Mouse (Mus musculus) stomach, postnatal 0 days (tissue): ENCODE data around the gene Slc41a2. TPM values are rescaled to one million over a fixed set of nuclear protein-coding genes. Genes with fewer than 3 reads are reported as not detected.

ENCODE experiments used
- ATAC-seq: fragments of 200-750 bp; cut with Nextera tagmentation; 2 replicates; pipeline ENCODE4 v1.8.0; 2017; ENCODE audit not compliant: low FRiP score, low TSS enrichment
- DNase-seq: peaks from one replicate; pipeline ENCODE4 v3.0.0-alpha.2; 2016; ENCODE audit warnings: low spot score
- H3K27ac ChIP-seq: fragments of 300-500 bp; sonication (generic); replicated peaks from 2 replicates; pipeline ENCODE4 v1.5.1; 2014; ENCODE audit warnings: mild to moderate bottlenecking, control low read depth
- H3K27me3 ChIP-seq: fragments of 300-500 bp; sonication (generic); 2 replicates; pipeline ENCODE4 v1.6.1; 2014; ENCODE audit warnings: low read length; ENCODE audit not compliant: control insufficient read depth, insufficient read depth
- H3K36me3 ChIP-seq: fragments of 300-500 bp; sonication (generic); 2 replicates; pipeline ENCODE4 v1.6.1; 2014; ENCODE audit warnings: low read length, mixed read lengths; ENCODE audit not compliant: control insufficient read depth, insufficient read depth
- H3K4me1 ChIP-seq: fragments of 300-500 bp; sonication (generic); replicated peaks from 2 replicates; pipeline ENCODE4 v1.6.1; 2014; ENCODE audit warnings: antibody characterized with exemption; ENCODE audit not compliant: control insufficient read depth, insufficient read depth
- H3K4me2 ChIP-seq: fragments of 300-500 bp; sonication (generic); replicated peaks from 2 replicates; pipeline ENCODE4 v1.6.1; 2014; ENCODE audit warnings: low read depth, mild to moderate bottlenecking, control low read depth, moderate library complexity
- H3K4me3 ChIP-seq: fragments of 300-500 bp; sonication (generic); 2 replicates; pipeline ENCODE4 v1.5.1; 2014; ENCODE audit warnings: low read depth, low read length, control low read depth
- H3K9ac ChIP-seq: fragments of 300-500 bp; sonication (generic); 2 replicates; pipeline ENCODE4 v1.6.1; 2014; ENCODE audit warnings: mild to moderate bottlenecking, low read length, control low read depth, mixed read lengths
- H3K9me3 ChIP-seq: fragments of 300-500 bp; sonication (generic); 2 replicates; pipeline ENCODE4 v1.6.1; 2016; ENCODE audit warnings: low read length; ENCODE audit not compliant: control insufficient read depth
- CTCF ChIP-seq: IDR thresholded peaks from 2 replicates; pipeline ENCODE4 v1.5.1; 2016; ENCODE audit warnings: antibody characterized with exemption, low read depth, mild to moderate bottlenecking, moderate library complexity
- EP300 ChIP-seq: optimal IDR thresholded peaks from 2 replicates; pipeline ENCODE3; 2016; ENCODE audit warnings: antibody characterized with exemption
- WGBS: fragments of 180-500 bp; shearing (Covaris S2); extraction: QIAGEN DNeasy Blood & Tissue Kit; methylation state at CpG from one replicate; pipeline ENCODE4 v1.1.7; 2014; 5-methylcytosine and 5-hydroxymethylcytosine counted together
- polyA plus RNA-seq: library from polyadenylated mRNA; unstranded; fragments of >200 nt; fragmentation: Nextera tagmentation; extraction: Ambion mirVana; gene quantifications from 2 replicates; pipeline ENCODE4 v1.2.1, GENCODE M21; 2015

Slc41a2 gene
- polyA plus RNA-seq, 1 experiment from 2014 or later: 0.92 TPM

DNA sequence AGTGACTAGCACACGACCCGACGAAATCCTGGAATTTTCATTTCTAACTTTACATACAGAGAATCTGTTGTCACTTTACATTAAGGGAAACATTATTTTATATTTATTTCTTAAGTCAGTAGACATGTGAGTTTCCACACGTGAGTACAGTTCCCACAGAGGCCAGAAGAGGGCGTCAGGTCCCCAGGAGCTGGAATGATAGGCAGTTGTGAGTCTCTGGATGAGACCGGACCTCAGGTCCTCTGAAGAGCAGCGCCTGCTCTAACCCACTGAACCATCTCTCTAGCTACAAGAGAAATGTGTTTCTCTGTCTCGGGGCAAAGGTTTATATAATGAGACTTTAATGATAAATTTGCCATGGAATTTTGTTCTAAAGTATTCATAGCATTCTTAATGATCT, 86.3 kb downstream of the Slc41a2 start:
- Histone ChIP-seq H3K27ac (no peak overlapping the region), H3K9me3 (no peaks in the 10 kb centered on the region), H3K36me3 (no peaks in the 10 kb centered on the region), H3K4me2 (no peak overlapping the region), H3K4me1 (no peaks in the 10 kb centered on the region), H3K4me3 (no peak overlapping the region), H3K9ac (no peak overlapping the region), H3K27me3 (no peaks in the 10 kb centered on the region)
- WGBS: 57% methylated on average over 8 of the region's 8 CpGs
- ATAC-seq: no peak
- DNase-seq: no peak
- TF ChIP-seq EP300 (no peak), CTCF (peak; percentile 62)

DNA sequence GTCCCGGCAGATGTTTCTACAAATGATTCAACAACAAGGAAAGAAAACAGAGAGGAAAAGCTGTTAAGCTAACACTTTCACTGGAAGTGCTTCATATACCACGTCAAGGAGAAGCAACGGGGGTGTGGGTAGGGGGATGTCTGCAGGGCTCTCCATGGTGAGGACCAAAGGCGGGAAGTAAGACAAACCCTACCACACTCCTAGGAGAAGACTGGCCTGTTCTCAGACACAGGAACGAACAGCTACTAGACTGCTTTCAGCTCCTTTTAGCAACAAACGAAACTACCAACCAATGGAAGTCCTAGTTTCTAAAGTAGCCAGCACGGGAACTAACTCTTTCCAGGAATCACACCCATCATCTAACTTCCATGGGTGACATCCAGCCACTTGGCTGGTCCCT, 89.6 kb downstream of the Slc41a2 start:
- Histone ChIP-seq H3K36me3 (no peaks in the 10 kb centered on the region), H3K27me3 (no peaks in the 10 kb centered on the region), H3K4me2 (no peak overlapping the region), H3K9me3 (no peaks in the 10 kb centered on the region), H3K4me1 (no peaks in the 10 kb centered on the region), H3K27ac (no peak overlapping the region), H3K9ac (no peak overlapping the region), H3K4me3 (no peak overlapping the region)
- TF ChIP-seq CTCF: no peak
- no peak for TF ChIP-seq EP300
- DNase-seq (no peak), ATAC-seq (no peak)
- WGBS: 53% methylated on average over 7 of the region's 7 CpGs

DNA sequence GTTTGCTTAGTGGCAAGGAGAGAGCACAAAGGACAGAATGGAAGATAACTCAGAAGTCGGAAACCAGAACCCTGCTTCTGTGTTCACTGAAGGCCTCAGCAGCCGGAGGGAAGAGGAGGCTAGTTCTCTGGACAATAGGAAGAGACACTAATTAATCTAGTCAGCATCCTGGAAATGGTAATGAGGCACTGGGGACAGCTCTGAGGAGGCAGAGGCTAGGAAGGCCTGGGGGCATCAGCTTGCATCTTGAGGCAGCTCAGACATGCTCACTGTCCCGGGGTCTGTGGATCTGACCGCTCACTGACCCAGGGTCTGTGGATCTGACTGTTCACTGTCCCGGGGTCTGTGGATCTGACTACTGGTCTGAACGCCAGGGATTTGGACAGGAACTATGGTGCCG, 92.0 kb downstream of the Slc41a2 start:
- ATAC-seq (no peak), DNase-seq (no peak)
- Histone ChIP-seq H3K4me1 (no peaks in the 10 kb centered on the region), H3K27ac (no peak overlapping the region), H3K27me3 (no peaks in the 10 kb centered on the region), H3K4me2 (no peak overlapping the region), H3K36me3 (no peaks in the 10 kb centered on the region), H3K9me3 (no peaks in the 10 kb centered on the region), H3K9ac (no peak overlapping the region), H3K4me3 (no peak overlapping the region)
- 81% methylated on average over 7 of the region's 7 CpGs for WGBS
- TF ChIP-seq CTCF (no peak), EP300 (no peak)

DNA sequence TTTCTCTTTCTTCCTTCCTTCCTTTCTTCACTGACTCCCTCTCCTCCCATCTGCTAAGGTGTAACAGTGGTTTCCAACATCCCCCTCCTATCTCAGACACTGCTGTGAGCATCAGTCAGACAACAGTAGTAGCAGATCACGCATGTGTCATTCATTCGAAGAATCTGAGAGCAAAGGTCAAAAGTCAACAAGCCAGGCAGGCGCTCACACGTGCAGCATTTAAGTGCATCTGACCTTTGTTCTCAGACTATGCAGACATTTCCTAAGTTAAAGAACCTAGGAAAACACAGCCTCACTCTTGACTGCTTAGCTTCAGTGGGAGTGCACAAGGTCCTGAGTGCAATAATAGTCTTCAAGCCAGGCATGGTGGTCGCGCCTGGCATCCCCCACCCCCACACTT, 93.6 kb downstream of the Slc41a2 start:
- no peak for ATAC-seq
- no peak for DNase-seq
- H3K27me3 ChIP-seq: no peaks in the 10 kb centered on the region
- TF ChIP-seq CTCF (no peak), EP300 (no peak)
- no peak overlapping the region for H3K9ac ChIP-seq
- H3K4me3 ChIP-seq: no peak overlapping the region
- no peaks in the 10 kb centered on the region for H3K4me1 ChIP-seq
- WGBS: 51% methylated on average over 6 of the region's 6 CpGs
- no peak overlapping the region for H3K4me2 ChIP-seq
- no peak overlapping the region for H3K27ac ChIP-seq
- H3K36me3 ChIP-seq: no peaks in the 10 kb centered on the region
- H3K9me3 ChIP-seq: no peaks in the 10 kb centered on the region

DNA sequence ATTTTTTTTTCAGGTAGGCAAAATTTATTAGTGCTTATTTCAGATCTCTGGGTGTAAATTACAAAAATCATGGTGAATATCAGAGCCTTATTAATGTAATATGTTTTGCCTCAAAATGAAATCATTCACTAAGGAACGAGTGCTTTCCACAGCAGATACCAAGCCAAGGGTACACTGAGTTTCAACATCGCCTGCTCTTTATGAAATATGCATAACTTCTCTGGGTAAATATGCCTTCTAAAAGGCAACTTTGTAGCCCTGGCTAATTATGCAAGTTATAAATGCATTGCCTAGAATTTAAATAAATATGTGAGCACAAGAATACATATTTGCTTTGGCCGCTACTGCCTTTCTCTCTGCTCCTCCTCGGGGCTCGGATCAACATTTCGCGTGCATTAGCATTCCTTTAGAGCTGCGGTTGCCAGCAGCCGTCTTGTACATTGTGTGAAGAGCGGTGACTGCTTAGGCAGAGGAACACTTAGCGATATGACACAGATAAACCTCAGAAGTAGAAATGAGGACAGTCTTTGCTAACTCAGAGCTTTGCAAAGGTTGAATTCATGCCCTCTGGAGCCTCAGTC, 95.5 kb downstream of the Slc41a2 start:
- H3K9me3 ChIP-seq: no peaks in the 10 kb centered on the region
- ATAC-seq (no peak), DNase-seq (peak; percentile 32)
- no peak overlapping the region for H3K4me3 ChIP-seq
- 12% methylated on average over 11 of the region's 11 CpGs for WGBS
- TF ChIP-seq EP300 (no peak), CTCF (no peak)
- no peaks in the 10 kb centered on the region for H3K36me3 ChIP-seq
- no peaks in the 10 kb centered on the region for H3K4me1 ChIP-seq
- no peak overlapping the region for H3K9ac ChIP-seq
- H3K27ac ChIP-seq: no peak overlapping the region
- no peaks in the 10 kb centered on the region for H3K27me3 ChIP-seq
- H3K4me2 ChIP-seq: no peak overlapping the region

DNA sequence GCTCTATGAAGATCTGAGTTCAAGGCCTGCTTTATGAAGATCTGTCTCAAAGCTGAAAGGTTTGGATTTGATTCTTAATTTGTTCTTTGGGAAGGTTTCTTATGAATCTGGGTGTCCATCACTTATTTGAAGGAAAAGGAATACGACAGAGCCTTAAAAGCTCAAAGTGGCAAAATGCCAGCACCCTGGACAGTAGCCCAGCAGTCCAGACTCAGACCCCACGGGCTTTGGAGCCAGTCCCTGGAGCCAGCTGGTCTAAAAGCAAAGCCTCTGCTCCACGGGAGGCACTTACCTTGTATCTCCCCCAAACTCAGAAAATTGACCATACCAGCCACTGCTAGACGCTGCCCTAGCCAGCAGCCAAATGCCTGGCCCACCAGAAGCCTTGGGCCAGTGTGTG, 103.3 kb downstream of the Slc41a2 start:
- 45% methylated on average over 4 of the region's 4 CpGs for WGBS
- no peak for TF ChIP-seq EP300
- TF ChIP-seq CTCF: no peak
- Histone ChIP-seq H3K9me3 (no peaks in the 10 kb centered on the region), H3K4me2 (no peak overlapping the region), H3K4me3 (no peak overlapping the region), H3K9ac (no peak overlapping the region), H3K4me1 (no peaks in the 10 kb centered on the region), H3K27ac (no peak overlapping the region), H3K27me3 (no peaks in the 10 kb centered on the region), H3K36me3 (no peaks in the 10 kb centered on the region)
- DNase-seq (no peak), ATAC-seq (no peak)
